Mouse (Mus musculus) layer of hippocampus, adult 2 months (tissue): ENCODE data around the gene Acox2. TPM values are rescaled to one million over a fixed set of nuclear protein-coding genes. Genes with fewer than 3 reads are reported as not detected.
A peak's percentile ranks its signal among the peaks of the same experiment; 100 is the strongest.

Source experiments
- DNase-seq, 2 experiments: peaks; one replicate each; pipeline ENCODE4 v3.0.0; 2022; ENCODE audit warnings: low spot score in 2 of 2
- H3K27ac ChIP-seq: fragments of 200-600 bp; 2 replicates; pipeline ENCODE4 v1.8.1; 2022
- H3K4me3 ChIP-seq: fragments of 200-600 bp; 2 replicates; pipeline ENCODE4 v1.8.1; 2022; ENCODE audit warnings: mild to moderate bottlenecking
- CTCF ChIP-seq: fragments of 200-600 bp; conservative IDR thresholded peaks from 2 replicates; pipeline ENCODE4 v1.8.1; 2022; ENCODE audit warnings: antibody characterized with exemption, mild to moderate bottlenecking, moderate library complexity
- total RNA-seq, 2 experiments: library from RNA; stranded (reverse); gene quantifications; 2 replicates each; pipeline ENCODE4 v1.2.3; 2021

Gene Acox2
- total RNA-seq, 2 experiments from 2014 or later: not detected

GRCm38 (mm10) chr14:8242388-8242920, 16.7 kb downstream of the Acox2 start:
- peak; percentile 77 for TF ChIP-seq CTCF
- H3K4me3 ChIP-seq: no peak overlapping the region
- peak; percentile 51 to 63 for DNase-seq
- no peak overlapping the region; the same call in 1 of the 2 replicates for H3K27ac ChIP-seq

DNA sequence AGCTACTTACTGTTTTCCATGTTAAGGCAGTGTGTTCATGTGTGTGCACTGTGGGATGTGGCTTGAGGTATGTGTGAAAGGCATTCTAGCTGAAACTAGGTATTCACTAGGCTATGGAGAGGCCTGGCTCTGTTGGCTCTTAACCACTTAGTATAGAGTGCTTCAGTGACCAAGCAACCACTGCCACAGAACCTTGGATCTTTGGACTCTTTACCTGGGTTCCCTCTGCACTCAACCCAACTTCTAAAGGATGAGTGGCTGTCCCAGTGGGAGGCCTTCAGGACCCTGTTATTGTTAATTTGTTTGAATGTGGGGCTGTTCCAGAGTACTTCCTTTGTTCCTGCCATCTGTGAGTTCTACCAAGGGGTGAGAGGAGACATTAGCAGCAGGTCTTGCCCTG, 17.3 kb downstream of the Acox2 start:
- H3K27ac ChIP-seq: no peak overlapping the region
- TF ChIP-seq CTCF: no peak
- H3K4me3 ChIP-seq: no peak overlapping the region
- DNase-seq: no peak

GRCm38 (mm10) chr14:8233252-8233651, 25.9 kb downstream of the Acox2 start:
- no peak for TF ChIP-seq CTCF

GRCm38 (mm10) chr14:8232155-8232910, 26.8 kb downstream of the Acox2 start:
- H3K4me3 ChIP-seq: no peak overlapping the region
- H3K27ac ChIP-seq: no peak overlapping the region
- TF ChIP-seq CTCF: no peak
- DNase-seq: no peak

More at GRCm38 (mm10) chr14:8233252-8233651, 25.9 kb downstream of the Acox2 start:
- H3K27ac ChIP-seq: no peak overlapping the region
- H3K4me3 ChIP-seq: no peak overlapping the region
- no peak for DNase-seq

- Histone ChIP-seq H3K27ac (no peak overlapping the region), H3K4me3 (no peak overlapping the region)
- DNase-seq: no peak
- TF ChIP-seq CTCF: no peak
Observed at GRCm38 (mm10) chr14:8229367-8230019, 29.7 kb downstream of the Acox2 start.

GRCm38 (mm10) chr14:8224805-8225204, 34.3 kb downstream of the Acox2 start:
- no peak for DNase-seq
- Histone ChIP-seq H3K27ac (no peak overlapping the region), H3K4me3 (no peak overlapping the region)
- TF ChIP-seq CTCF: no peak

DNA sequence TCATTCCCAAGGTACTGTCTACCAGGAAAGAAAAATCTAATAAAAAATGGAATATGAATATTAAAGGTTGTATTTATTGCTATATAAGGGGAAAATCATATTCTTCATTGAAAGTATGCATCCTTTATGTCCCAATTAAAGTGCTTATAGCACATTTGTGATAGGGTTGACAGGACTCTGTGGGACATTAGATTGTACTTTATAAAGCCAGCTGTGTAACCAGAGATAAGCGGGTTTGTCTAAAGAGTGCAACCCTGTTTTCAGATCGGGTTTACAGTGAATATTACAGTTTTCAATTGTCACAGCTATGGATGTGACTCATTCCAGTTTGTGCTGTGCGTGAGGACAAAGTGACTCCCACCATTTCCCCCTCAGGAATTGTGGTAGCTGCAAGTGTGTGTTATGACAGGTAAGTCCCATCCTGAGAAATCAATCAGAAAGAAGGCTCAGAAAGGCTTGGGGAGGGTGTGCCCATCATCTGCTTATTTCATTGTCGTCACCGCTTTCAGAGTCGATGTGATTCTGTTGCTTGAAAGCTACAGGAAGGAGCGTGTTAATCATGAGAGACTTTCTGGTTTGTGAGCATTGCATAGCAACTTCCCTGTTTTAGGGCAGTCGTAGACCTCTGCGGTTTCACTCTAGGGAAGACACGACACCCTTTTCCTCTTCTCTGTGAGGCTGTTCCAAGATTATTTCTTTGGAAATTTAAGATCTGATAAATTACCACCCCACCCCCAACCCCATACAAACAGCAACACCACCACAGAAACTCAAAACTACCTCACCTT, 35.5 kb downstream of the Acox2 start:
- Histone ChIP-seq H3K27ac (no peak overlapping the region), H3K4me3 (no peak overlapping the region)
- no peak for DNase-seq
- no peak for TF ChIP-seq CTCF

- DNase-seq: no peak
- Histone ChIP-seq H3K4me3 (no peak overlapping the region), H3K27ac (no peak overlapping the region)
- TF ChIP-seq CTCF: no peak
Observed at GRCm38 (mm10) chr14:8222561-8222960, 36.6 kb downstream of the Acox2 start.

GRCm38 (mm10) chr14:8220912-8221311, 38.2 kb downstream of the Acox2 start:
- no peak overlapping the region for H3K4me3 ChIP-seq
- DNase-seq: no peak
- TF ChIP-seq CTCF: no peak
- no peak overlapping the region for H3K27ac ChIP-seq

DNA sequence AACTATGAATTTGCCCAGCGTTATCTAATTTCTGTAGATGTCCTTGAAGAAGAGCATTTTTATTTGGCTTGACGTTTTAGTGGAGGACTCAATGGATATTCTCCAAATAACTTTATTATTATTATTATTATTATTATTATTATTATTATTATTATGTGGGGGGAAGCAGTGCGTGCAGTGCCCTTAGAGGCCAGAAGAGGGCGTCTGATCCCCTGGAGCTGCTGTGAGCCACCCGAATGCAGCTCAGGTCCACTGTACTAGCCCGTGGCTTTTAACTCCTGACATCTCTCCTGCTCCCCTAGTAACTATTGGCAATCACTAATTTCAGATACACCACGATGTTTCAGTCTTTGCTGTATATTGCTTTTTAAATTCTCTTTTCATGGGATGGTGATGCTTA, 38.8 kb downstream of the Acox2 start:
- peak; percentile 81 for TF ChIP-seq CTCF
- Histone ChIP-seq H3K27ac (0 out of 2 replicates have a peak overlapping the region, but pooled peaks have one; percentile 72), H3K4me3 (no peak overlapping the region)
- no peak for DNase-seq

DNA sequence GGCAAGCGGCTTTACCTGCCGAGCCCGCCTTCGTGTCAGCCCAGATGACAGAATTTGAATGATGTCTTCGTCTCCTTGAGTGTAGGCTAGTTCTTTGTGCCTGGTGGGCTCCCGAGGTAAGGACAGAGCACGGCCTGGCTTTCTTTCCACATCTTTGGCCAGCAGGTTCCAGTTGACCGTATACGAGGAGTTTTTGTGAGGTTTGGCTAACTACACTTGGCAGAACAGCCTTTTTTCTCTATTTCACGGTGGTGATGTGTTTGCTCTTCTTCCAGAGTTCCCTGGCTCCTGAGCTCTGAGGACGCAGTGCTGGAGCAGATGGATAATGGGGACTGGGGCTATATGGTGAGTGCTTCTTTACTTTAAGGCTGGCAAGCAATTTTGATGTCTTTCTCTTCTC, 39.3 kb downstream of the Acox2 start:
- no peak for DNase-seq
- H3K27ac ChIP-seq: peak overlapping the region; percentile 72
- no peak for TF ChIP-seq CTCF
- no peak overlapping the region; the same call in 1 of the 2 replicates for H3K4me3 ChIP-seq

DNA sequence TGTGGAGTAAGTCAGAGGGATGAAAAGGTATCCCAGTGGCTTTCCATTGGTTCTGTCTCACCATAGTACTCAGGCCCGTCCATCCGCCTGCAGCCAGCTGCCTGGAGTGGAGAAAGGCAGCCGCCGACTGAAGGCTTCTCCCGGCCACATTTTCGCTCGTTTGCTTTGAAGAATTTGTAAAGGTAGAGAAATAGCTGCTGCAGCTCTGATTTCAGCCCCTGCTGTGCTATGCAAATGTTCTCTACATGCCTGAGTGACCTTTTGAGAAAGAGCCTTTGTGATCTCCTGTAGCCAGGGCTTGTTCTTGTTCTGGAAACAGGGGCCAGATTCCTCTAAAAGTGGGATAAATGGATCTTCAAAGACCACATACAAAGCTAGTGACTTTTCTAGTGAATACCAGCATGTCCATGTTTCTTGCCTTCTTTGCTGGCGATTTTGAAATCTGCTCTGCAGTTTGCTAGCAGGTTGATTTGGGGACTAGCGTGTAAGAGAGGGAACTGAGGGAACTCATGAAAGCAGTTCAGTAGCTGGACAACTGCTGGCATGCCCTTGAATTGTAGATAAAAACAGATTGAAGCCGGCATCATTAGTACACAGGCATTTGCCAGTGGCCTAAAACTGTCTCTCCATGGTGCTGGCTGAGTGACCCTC, 40.3 kb downstream of the Acox2 start:
- DNase-seq: no peak
- TF ChIP-seq CTCF: no peak
- Histone ChIP-seq H3K4me3 (peak overlapping the region; percentile 38), H3K27ac (peak overlapping the region; percentile 72)
